Mouse (Mus musculus) heart, postnatal 0 days (tissue): ENCODE results near the gene Cxcl14.

Experiments used
- CTCF ChIP-seq: IDR thresholded peaks from 2 replicates; pipeline ENCODE4 v1.5.1; 2016; ENCODE audit warnings: antibody characterized with exemption, control low read depth, low read depth
- EP300 ChIP-seq: IDR thresholded peaks from 2 replicates; pipeline ENCODE4 v1.6.1; 2016; ENCODE audit warnings: antibody characterized with exemption, low read depth

DNA sequence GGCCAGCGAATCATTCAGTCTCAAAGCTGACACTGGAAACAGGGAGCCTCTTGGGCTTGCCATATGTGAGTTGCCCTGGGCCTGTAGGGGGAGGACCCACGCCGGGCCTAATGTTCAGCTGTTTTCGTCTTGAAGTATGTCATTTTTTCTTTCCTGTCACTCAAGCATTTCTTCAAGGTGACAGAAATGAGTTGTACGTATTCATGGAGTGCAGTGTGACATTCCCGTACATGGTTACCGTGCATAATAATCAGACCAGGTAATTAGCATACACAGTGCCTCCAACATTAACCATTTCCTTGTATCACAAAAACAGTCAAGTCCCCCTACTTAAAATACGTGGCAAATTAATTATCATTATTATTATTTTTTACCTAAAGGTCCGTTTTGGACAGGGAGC is 9.3 kb downstream of the Cxcl14 start:
- TF ChIP-seq CTCF (no peak), EP300 (no peak)
